Mouse (Mus musculus): ENCODE measurements at regions not wholly inside any gene's neighbourhood (a gene's known extent, or its start where the extent isn't known, plus 50 kb on each side); places are given as distances from the start of the nearest gene placed in this dataset.

- H3K27me3 ChIP-seq: no peaks in the 10 kb centered on the region
- H3K9ac ChIP-seq (replicated peaks): no peak overlapping the region
- H3K9me3 ChIP-seq: no peaks in the 10 kb centered on the region
- no peak overlapping the region for H3K4me2 ChIP-seq
- H3K36me3 ChIP-seq: no peaks in the 10 kb centered on the region
- H3K4me1 ChIP-seq (replicated peaks): peaks cover 13% of the 10 kb centered on the region
- 42% methylated on average over 11 of the region's 11 CpGs for WGBS
- H3K27ac ChIP-seq: no peak overlapping the region
- ATAC-seq (ENCODE audit: insufficient number of reproducible peaks, insufficient read depth, low FRiP score, low TSS enrichment, low read depth): no peak
- H3K4me3 ChIP-seq (replicated peaks): no peak overlapping the region
Observed at GRCm38 (mm10) chr13:97390449-97390930, 149.6 kb downstream of the Enc1 start.

GRCm38 (mm10) chr13:97388851-97389479 lies 148.1 kb downstream of the Enc1 start:
- H3K9ac ChIP-seq (replicated peaks): no peak overlapping the region
- 69% methylated on average over 11 of the region's 11 CpGs for WGBS
- H3K4me1 ChIP-seq (replicated peaks): peaks cover 11% of the 10 kb centered on the region
- no peaks in the 10 kb centered on the region for H3K36me3 ChIP-seq
- no peak overlapping the region for H3K4me3 ChIP-seq (replicated peaks)
- H3K27me3 ChIP-seq: 0 out of 2 replicates have a peak, but pooled peaks cover 3% of the 10 kb centered on the region
- H3K27ac ChIP-seq: no peak overlapping the region
- no peak for ATAC-seq (ENCODE audit: insufficient number of reproducible peaks, insufficient read depth, low FRiP score, low TSS enrichment, low read depth)
- no peak overlapping the region for H3K4me2 ChIP-seq
- H3K9me3 ChIP-seq: no peaks in the 10 kb centered on the region

DNA sequence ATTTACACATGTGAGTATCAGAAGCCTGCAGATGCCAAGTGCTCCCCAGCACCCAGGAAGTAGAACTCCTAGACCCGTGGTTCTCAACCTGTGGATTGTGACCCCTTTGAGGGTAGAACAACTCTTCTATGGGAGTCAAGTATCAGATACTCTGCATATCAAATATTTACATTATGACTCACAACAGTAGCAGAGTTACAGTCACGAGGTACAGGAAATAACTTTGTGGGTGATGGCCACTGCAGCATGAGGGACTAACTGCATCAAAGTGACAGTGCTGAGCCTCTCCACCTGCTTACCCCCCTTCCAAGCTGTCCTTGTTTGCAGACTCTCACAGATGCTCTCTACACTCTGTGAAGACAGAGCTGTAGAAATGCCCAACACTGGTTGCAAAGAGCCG lies 145.6 kb downstream of the Enc1 start:
- H3K4me3 ChIP-seq (replicated peaks): no peak overlapping the region
- WGBS: 63% methylated on average over 3 of the region's 3 CpGs
- ATAC-seq (ENCODE audit: insufficient number of reproducible peaks, insufficient read depth, low FRiP score, low TSS enrichment, low read depth): no peak

DNA sequence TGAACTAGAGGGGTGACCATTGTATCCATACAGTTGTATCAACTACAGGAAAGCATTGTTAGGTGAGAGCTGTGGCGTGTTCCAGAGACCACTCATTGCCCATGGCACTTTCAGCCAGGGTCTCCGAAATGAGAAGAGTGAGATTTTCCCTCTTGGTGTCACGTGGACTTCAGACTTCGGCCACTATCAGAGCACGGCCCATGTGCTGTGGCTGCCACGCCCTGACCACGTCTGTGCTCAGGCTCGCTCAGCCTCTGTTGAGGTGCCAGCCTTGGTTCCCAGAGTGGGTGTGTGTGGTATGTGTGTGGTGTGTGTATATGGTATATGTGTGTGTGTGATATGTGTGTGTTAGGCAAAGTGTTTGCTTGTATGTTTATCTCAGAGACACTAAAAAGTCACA lies 144.6 kb downstream of the Enc1 start:
- WGBS: 96% methylated on average over 8 of the region's 8 CpGs
- no peaks in the 10 kb centered on the region for H3K36me3 ChIP-seq

More for the DNA sequence above, 145.6 kb downstream of the Enc1 start:
- peaks cover 9% of the 10 kb centered on the region for H3K4me1 ChIP-seq (replicated peaks)
- no peak overlapping the region for H3K4me2 ChIP-seq
- H3K27ac ChIP-seq: no peak overlapping the region
- H3K36me3 ChIP-seq: no peaks in the 10 kb centered on the region
- H3K27me3 ChIP-seq: 0 out of 2 replicates have a peak, but pooled peaks cover 3% of the 10 kb centered on the region
- H3K9me3 ChIP-seq: no peaks in the 10 kb centered on the region
- H3K9ac ChIP-seq (replicated peaks): no peak overlapping the region

GRCm38 (mm10) chr13:97384091-97384777 lies 143.3 kb downstream of the Enc1 start:
- Histone ChIP-seq H3K4me2 (no peak overlapping the region), H3K27ac (no peak overlapping the region), H3K4me1 (replicated peaks) (peaks cover 8% of the 10 kb centered on the region; the same call in 1 of the 2 replicates), H3K9ac (replicated peaks) (no peak overlapping the region), H3K36me3 (no peaks in the 10 kb centered on the region), H3K27me3 (0 out of 2 replicates have a peak, but pooled peaks cover 3% of the 10 kb centered on the region), H3K4me3 (replicated peaks) (no peak overlapping the region), H3K9me3 (no peaks in the 10 kb centered on the region)
- 86% methylated on average over 16 of the region's 16 CpGs for WGBS
- no peak for ATAC-seq (ENCODE audit: insufficient number of reproducible peaks, insufficient read depth, low FRiP score, low TSS enrichment, low read depth)

More for the DNA sequence above, 144.6 kb downstream of the Enc1 start:
- ATAC-seq (ENCODE audit: insufficient number of reproducible peaks, insufficient read depth, low FRiP score, low TSS enrichment, low read depth): no peak
- Histone ChIP-seq H3K27ac (no peak overlapping the region), H3K4me2 (no peak overlapping the region), H3K4me1 (replicated peaks) (peaks cover 7% of the 10 kb centered on the region), H3K9ac (replicated peaks) (no peak overlapping the region), H3K4me3 (replicated peaks) (no peak overlapping the region), H3K9me3 (no peaks in the 10 kb centered on the region), H3K27me3 (0 out of 2 replicates have a peak, but pooled peaks cover 3% of the 10 kb centered on the region)

DNA sequence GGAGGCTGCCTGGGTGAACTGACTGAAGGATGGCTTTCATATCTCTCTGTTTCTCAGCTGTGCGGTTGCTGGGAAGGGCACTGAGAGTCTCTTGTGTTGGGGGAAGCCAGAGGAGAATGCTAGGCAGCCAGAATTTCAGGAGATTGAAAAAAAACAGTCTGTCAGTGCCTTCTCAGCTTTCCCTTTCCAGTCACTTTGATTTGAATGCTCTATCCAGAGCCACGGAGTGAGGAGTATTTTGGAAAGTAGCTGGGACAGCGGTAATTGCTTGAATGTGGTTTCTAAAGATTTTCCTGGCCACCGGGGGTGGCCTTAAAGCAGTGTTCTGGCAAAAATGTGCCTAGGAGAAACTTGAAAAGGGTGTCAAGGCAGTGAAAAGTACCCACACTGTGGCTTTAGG lies 142.4 kb downstream of the Enc1 start:
- WGBS: 70% methylated on average over 4 of the region's 4 CpGs
- no peak overlapping the region for H3K9ac ChIP-seq (replicated peaks)
- H3K36me3 ChIP-seq: no peaks in the 10 kb centered on the region
- H3K4me1 ChIP-seq (replicated peaks): 0 out of 2 replicates have a peak, but pooled peaks cover 4% of the 10 kb centered on the region
- ATAC-seq (ENCODE audit: insufficient number of reproducible peaks, insufficient read depth, low FRiP score, low TSS enrichment, low read depth): no peak
- no peak overlapping the region for H3K4me2 ChIP-seq
- H3K27me3 ChIP-seq: 0 out of 2 replicates have a peak, but pooled peaks cover 3% of the 10 kb centered on the region
- H3K9me3 ChIP-seq: no peaks in the 10 kb centered on the region
- no peak overlapping the region for H3K4me3 ChIP-seq (replicated peaks)
- H3K27ac ChIP-seq: no peak overlapping the region

DNA sequence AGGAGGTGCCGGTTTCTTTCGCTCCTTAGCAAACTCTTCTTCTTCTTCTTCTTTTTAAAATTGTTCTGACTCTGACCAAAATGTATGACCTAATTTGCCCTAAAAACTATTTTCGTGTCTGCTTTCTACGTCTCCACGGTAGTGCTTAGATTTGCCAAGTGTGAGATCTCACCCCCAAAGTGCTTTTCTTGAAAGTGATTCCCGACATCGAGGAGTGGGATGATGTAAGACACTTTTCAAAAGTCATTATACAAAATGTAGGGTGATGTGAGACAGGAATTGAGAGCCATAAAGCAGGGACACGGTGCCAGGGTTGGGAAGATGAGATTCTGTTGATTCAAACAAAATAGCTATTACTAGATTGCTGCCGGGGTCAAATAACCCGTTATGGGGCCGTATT lies 139.5 kb downstream of the Enc1 start:
- Histone ChIP-seq H3K4me2 (no peak overlapping the region), H3K27me3 (0 out of 2 replicates have a peak, but pooled peaks cover 3% of the 10 kb centered on the region), H3K9ac (replicated peaks) (no peak overlapping the region), H3K4me1 (replicated peaks) (peaks cover 4% of the 10 kb centered on the region; the same call in 1 of the 2 replicates), H3K36me3 (no peaks in the 10 kb centered on the region), H3K27ac (no peak overlapping the region), H3K9me3 (no peaks in the 10 kb centered on the region), H3K4me3 (replicated peaks) (no peak overlapping the region)
- ATAC-seq (ENCODE audit: insufficient number of reproducible peaks, insufficient read depth, low FRiP score, low TSS enrichment, low read depth): no peak
- 70% methylated on average over 11 of the region's 11 CpGs for WGBS

- no peak overlapping the region for H3K9ac ChIP-seq (replicated peaks)
- WGBS: 88% methylated on average over 6 of the region's 6 CpGs
- H3K4me1 ChIP-seq (replicated peaks): peaks cover 4% of the 10 kb centered on the region; the same call in 1 of the 2 replicates
- no peaks in the 10 kb centered on the region for H3K9me3 ChIP-seq
- H3K4me2 ChIP-seq: no peak overlapping the region
- no peak overlapping the region for H3K27ac ChIP-seq
- no peaks in the 10 kb centered on the region for H3K27me3 ChIP-seq
- no peak overlapping the region for H3K4me3 ChIP-seq (replicated peaks)
- no peak for ATAC-seq (ENCODE audit: insufficient number of reproducible peaks, insufficient read depth, low FRiP score, low TSS enrichment, low read depth)
- no peaks in the 10 kb centered on the region for H3K36me3 ChIP-seq
Observed at GRCm38 (mm10) chr13:97376232-97376523, 135.3 kb downstream of the Enc1 start.

GRCm38 (mm10) chr13:97375501-97376231 lies 134.8 kb downstream of the Enc1 start:
- H3K9me3 ChIP-seq: no peaks in the 10 kb centered on the region
- H3K4me3 ChIP-seq (replicated peaks): no peak overlapping the region
- H3K4me2 ChIP-seq: no peak overlapping the region
- no peak overlapping the region for H3K9ac ChIP-seq (replicated peaks)
- ATAC-seq (ENCODE audit: insufficient number of reproducible peaks, insufficient read depth, low FRiP score, low TSS enrichment, low read depth): no peak
- H3K27ac ChIP-seq: peak overlapping the region; percentile 25; the same call in 1 of the 2 replicates
- H3K36me3 ChIP-seq: no peaks in the 10 kb centered on the region
- WGBS: 60% methylated on average over 14 of the region's 14 CpGs
- peaks cover 4% of the 10 kb centered on the region; the same call in 1 of the 2 replicates for H3K4me1 ChIP-seq (replicated peaks)
- H3K27me3 ChIP-seq: no peaks in the 10 kb centered on the region

- H3K4me1 ChIP-seq (replicated peaks): no peaks in the 10 kb centered on the region; the same call in 1 of the 2 replicates
- no peak overlapping the region for H3K4me2 ChIP-seq
- no peak overlapping the region for H3K9ac ChIP-seq (replicated peaks)
- no peak overlapping the region for H3K27ac ChIP-seq
- WGBS: 32% methylated on average over 7 of the region's 7 CpGs
- peaks cover 5% of the 10 kb centered on the region; the same call in 1 of the 2 replicates for H3K27me3 ChIP-seq
- no peak for ATAC-seq (ENCODE audit: insufficient number of reproducible peaks, insufficient read depth, low FRiP score, low TSS enrichment, low read depth)
- no peaks in the 10 kb centered on the region for H3K36me3 ChIP-seq
- no peaks in the 10 kb centered on the region for H3K9me3 ChIP-seq
- H3K4me3 ChIP-seq (replicated peaks): no peak overlapping the region
Observed at GRCm38 (mm10) chr13:97372348-97372747, 131.4 kb downstream of the Enc1 start.

DNA sequence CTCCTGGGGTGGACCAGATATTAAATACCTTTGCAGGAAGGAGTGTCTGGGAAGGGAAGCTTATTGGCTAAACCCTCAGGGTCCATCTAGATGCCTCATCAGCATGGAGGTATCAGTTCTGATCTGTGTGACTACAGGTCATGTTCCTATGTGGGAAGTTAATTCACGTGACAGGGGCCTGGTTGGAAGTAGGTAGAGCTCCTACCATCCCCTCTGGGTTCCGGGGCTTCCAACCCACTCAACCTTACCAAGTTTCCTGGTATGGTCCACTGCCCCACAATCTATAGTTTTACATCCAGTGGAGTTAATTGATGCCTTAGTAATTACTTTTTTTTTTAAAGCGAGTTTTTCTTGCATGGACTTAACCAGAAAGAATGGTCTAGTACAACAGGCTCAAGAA lies 130.3 kb downstream of the Enc1 start:
- 92% methylated on average over 3 of the region's 3 CpGs for WGBS
- no peak overlapping the region for H3K4me2 ChIP-seq
- ATAC-seq (ENCODE audit: insufficient number of reproducible peaks, insufficient read depth, low FRiP score, low TSS enrichment, low read depth): no peak
- no peak overlapping the region for H3K9ac ChIP-seq (replicated peaks)
- H3K4me3 ChIP-seq (replicated peaks): no peak overlapping the region
- peaks cover under 1% of the 10 kb centered on the region; the same call in 1 of the 2 replicates for H3K4me1 ChIP-seq (replicated peaks)
- peaks cover 11% of the 10 kb centered on the region; the same call in 1 of the 2 replicates for H3K27me3 ChIP-seq
- H3K9me3 ChIP-seq: no peaks in the 10 kb centered on the region
- no peaks in the 10 kb centered on the region for H3K36me3 ChIP-seq
- H3K27ac ChIP-seq: no peak overlapping the region

All from limb, embryonic 12.5 days (tissue).